Mouse (Mus musculus) embryonic fibroblast, embryonic 13.5 days (primary cell): ENCODE measurements around the gene Olfr935.

ENCODE experiments used
- CTCF ChIP-seq: IDR thresholded peaks from 2 replicates; pipeline ENCODE4 v1.5.1; 2011; ENCODE audit warnings: mild to moderate bottlenecking, control low read depth, low read length, moderate library complexity, borderline replicate concordance; ENCODE audit not compliant: insufficient read depth
- POLR2A ChIP-seq: IDR thresholded peaks from 2 replicates; pipeline ENCODE4 v1.6.1; 2011; ENCODE audit warnings: low read depth, mild to moderate bottlenecking, control low read depth, low read length, moderate library complexity

GRCm38 (mm10) chr9:38972013-38972412 is 27.5 kb downstream of the Olfr935 start, which contains the start of gene Olfr933:
- TF ChIP-seq CTCF, result no peak
- no peak for TF ChIP-seq POLR2A
